Mouse (Mus musculus): ENCODE measurements around the gene Suds3.
A peak's percentile ranks its signal among the peaks of the same experiment; 100 is the strongest.

The Suds3 gene

DNA sequence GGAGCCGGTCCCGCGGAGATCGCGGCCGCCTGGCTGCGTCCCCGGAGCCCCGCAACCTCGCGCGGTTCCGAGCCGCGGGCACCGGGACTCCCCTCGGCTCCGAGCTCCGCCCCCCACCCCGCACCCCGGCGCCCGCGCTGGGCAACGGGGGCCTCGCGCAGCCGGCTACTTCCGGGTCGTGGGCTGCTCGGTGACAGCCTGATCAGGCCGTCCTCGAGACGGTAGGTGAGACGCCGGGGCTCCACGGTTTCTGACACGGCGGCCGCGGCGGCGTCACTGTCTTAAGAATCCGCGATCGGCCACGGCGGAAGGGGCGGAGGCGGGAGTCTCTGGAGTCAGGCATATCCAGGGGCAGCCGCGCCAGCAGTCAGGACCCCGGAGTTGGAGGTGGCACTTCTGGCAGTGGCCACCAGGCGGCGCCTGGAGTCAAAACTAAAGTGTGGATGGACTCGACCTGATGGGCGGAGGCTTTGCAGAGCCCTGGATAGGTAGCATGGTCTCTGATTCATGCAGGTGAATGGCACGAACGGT, at the start of gene Suds3:
TSS of gene Suds3 (minus strand) at position 278 of the 531 bp plus-strand sequence.
- DNase-seq (ENCODE audit: low spot score) = peak; percentile 77

DNA sequence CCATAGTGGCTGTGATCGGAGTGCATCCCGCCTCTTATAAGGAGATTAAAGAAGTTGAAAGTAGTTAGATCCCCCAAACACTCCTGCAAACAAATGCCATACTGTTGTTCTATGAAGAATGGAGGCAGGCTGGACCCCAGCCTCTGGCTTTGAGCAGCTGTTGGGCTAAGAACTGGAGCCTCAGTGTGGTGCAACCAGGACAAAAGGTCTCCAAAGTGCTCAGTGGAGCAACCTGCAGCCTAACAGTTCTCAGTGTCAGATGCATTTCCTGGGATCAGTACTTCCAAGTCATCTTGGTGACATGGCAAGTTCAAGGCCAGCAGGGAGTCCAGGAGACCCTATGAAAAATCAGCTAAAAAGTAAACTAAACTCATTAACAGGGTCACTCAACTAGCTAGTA, 49.0 kb upstream of the Suds3 start:
- no peak for DNase-seq (ENCODE audit: low spot score)

DNA sequence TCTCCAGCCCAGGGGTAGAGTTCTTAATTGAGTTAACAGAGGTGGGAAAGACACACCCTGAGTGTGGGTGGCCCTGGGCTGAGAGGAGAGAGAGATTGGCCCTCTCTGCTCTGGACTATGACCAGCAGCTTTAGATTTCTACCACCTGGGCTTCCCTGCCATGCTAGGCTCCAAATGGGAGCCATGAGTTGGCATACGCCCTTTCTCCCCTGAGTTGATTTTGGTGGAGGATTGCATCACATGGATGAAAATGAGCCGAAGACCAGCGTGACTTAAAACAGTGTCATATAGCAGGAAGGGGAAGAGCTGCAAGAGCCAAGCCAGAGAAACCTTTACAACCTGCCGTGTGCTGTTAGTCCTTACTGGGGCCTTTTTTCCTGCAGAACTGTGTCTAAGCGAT, 48.6 kb upstream of the Suds3 start:
- DNase-seq (ENCODE audit: low spot score) = no peak

DNA sequence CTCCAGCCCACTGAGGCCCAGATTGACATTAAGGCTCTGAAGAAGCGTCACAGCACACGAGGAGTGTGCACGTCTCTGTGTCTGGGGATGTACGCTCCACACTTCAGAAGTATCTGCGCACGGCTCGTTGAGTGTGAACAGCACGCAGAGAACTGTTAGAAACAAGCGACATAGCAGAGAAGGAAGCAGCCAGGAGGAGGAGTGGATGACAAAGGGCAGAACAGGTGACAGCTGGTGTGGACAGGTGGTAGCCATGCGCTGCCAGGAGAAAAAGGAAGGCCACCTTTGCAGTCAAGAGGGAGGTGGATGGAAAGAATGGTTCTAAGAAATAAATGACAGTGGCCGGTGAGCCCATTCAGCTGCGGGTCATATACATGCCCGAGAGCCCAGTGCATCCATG, 47.9 kb upstream of the Suds3 start:
- DNase-seq (ENCODE audit: low spot score) = no peak

DNA sequence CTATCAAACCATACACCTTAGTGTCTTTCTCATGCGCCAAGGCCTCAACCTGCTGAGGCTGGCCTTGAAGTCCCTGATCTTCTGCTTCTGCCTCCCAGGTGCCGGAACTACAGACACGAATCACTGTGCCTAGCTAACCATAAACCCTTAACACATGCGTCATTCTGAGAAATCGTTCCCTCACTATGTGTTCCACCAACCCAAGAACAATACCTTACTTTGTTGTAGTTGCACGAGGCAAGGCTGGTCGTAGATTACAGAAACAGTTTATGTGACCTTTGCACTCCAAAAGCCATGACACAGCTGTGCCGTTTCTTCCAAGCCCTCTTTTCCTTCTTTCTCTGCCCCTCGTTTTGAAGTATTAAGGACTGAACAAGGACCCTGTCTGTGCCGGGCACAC, 44.6 kb upstream of the Suds3 start:
- DNase-seq (ENCODE audit: low spot score) = peak; percentile 49

DNA sequence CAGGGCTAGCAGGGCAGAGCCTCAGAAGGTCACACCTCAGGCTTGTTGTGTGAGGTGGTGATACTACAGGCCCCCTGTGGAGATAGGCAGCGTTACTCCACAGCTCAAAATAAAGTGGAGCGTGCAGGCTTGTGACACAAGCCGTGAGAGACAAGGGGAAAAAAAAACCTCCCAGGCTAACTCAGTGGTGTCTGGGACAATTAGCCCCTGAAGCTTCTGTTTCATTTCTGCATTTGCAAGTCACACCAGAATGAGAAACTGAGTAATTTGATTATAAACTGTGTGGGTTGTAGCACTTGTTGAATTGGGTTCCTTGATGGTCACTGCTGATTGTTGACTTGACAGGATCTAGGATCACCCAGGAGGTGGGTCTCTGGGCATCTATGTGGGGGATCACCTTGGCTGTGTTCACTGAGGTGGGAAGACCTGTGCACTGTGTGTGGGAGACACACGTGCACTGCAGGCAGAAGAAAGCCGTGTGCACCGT, 43.9 kb upstream of the Suds3 start:
- no peak for DNase-seq (ENCODE audit: low spot score)

DNA sequence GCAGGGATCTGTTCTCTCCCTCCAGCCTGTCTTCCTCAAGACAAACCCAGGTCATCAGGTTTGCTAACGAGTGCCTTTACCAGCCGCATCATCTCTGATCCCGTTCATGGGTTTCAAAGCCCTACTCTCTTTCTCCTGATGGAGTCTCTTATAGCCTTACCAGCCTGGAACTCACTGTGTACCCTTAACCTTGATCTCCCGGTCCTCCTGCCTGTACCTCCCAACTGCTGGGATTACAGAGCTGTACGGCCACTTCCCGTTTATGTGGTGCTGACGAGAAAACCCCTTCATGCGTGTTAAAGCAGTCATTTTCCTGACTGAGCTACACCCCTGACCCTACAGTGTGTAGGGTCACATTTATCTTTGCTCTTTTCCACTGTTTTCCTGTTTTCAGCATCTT, 43.4 kb upstream of the Suds3 start:
- no peak for DNase-seq (ENCODE audit: low spot score)

DNA sequence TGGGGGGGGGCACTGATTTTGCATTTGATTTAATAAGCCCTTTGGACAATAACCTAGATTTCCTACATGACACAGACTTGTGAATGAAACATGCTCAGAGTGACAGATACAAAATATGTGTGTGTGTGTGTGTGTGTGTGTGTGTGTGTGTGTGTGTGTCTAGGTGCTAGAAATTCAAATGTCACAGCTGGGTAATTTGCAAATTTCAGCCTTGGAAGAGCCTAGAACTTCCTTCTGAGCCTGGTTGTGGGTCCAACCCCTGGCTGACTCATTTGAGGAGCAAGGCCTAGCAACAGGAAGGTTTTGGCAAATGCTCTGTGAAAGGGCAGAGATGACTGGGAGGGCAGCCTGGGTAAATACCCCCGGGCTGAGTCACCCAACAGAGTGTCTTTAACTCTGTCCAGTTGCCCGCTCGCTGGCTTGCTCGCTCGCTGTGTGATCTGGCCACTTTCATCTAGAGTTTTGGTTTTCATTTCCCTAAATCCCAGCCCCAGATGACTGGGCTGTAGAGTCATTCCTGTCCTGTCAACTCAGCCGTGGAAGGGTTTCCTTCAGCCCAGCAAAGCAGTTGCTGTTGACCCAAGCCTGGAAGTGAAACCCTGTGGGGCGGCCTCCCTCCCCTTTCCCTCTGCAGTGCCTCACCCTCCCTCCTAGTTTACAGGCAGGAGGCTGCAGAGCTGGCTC, 42.6 kb upstream of the Suds3 start:
- DNase-seq (ENCODE audit: low spot score) = no peak

DNA sequence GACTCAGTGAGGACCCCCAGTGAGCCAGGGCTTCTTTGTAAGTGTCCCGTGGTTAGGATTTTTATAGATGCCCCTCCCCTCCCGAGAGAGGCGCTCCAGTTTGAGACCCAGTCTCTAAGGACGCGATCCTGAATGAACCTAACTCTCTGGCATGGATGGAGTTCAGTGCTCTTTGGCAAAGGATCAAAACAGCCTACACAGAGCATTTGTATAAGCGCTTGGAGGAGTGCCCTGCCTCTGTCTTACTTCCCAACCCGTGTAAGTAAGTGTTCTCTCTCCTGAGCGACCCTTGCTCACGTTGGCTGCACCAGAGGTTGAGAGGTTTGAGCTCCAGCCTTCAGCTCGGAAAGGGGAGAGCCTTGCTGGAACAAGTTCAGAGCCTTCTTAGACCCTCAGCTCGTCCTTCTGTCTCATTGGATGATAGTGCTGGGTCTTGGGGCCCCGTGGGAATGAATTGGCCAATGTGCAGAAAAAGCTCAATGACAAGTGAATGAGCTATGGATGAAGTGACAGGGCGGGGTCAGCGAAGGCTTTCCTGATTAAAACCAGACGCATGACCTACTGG, 37.7 kb upstream of the Suds3 start:
- peak; percentile 69 for DNase-seq (ENCODE audit: low spot score)

DNA sequence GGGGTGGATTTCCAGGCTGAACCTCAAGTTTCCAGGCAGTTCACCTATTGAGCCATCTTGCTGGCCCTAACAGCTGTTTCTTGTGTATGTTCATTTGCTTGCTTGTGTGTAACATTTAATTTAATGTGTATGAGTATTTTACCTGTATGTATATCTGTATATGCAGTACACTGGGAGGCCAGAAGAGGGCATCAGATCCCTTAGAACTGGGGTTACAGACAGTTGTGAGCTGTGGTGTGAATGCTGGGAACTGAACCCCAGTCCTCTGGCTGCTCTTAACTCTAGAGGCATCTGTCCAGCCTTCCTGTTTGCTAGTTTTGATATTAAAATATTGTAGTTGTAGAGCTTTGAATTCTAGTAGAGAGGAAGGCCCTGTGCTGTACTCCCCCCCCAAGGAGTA, 37.0 kb upstream of the Suds3 start:
- no peak for DNase-seq (ENCODE audit: low spot score)

DNA sequence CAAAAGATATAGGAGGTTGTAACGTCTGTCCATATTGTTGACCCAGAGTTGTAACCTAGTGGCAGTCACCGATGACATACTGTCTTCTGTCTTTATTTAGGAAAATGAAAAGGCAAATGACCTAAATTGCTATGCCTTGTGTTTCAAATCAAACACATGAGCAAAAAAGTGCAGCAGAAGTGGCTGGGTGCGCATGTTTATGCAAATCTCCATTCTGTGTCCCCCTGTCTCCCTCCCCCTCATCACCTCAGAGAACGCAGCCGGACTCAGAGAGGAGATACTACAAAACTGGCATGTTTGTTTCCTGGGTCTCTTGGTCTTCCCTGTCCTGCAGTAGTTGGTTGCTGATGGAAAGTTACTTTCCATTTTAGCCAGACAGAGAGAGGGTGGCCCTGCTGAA, 34.2 kb upstream of the Suds3 start:
- no peak for DNase-seq (ENCODE audit: low spot score)

DNA sequence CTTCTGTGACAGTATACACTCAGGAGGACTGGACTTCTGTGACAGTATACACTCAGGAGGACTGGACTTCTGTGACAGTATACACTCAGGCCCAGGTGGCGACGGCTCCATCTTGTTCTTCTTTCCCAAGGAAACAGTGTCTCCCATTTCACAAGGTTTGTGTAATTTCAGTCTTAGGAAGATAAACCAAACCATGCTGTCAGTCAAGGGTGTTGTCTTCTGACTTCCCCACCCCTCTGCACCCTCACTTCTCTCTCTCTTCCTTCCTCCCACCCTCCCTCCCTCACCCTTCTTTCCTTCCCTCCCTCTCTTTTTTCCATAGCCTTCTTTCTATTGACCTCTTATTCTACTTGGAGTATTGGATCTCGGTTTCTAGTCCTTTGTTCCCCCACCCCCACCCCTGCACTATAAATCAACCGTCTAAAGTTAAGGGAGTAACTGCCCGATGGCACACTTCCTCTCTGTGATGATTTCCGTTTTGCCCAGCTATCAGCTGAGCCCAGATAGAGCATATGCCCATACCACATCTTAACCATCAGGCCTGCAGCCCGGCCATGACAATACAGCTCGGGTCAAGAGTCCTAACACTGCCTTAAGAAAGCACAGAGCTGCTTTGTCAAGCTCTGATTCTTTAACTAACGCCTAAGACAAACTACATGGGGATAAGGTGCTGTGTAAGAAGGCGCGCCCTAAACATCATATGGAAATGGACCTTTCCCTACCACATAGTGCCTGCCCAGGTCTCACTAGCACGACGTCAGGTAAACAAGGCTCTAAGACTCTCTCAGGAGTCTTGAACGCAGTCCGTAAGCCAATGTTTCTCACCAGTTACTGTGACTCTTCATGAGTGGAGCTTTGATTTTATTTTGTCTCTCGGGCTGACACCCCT, 33.4 kb upstream of the Suds3 start:
- DNase-seq (ENCODE audit: low spot score) = no peak

DNA sequence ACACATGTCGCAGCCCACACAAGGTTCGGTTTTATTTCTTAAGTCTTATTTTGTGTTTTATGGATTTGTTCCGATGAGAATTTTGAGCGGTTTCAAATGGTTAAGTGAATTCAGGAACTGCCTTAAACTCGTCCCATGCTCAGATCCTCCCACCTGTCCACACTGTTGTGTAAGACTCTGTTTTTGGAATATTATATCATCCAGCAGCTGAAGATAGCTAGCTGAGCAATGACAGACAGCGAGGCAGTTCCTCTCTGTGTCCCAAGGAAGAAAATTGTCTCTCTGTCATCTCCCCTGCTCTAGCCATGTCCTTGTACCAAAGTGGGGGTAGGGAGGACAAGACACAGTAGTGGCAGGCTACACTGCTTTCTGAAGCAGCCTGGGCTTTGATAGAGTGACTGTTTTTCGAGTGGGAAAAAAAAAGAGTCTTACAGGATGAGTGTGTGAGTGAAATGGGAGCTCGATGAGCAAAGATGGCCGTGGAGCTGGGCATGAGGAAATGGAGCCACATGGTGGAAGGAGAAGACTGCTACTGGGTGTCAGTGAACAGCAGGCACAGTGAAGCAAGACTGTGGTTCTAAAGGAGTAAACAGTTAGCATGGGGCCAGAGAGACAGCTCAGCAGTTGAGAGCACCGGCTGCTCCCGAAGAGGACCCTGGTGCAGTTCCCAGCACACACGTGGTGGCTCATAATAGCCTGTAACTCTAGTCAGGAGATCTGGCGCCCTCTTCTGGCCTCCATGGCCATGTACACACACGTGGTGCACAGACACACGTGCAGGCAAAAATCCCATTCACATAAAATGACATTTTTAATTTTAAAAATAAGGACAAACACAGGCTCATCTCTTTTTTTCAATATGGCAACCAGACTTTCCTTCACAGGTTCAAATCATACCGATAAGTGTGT, 31.5 kb upstream of the Suds3 start:
- no peak for DNase-seq (ENCODE audit: low spot score)

DNA sequence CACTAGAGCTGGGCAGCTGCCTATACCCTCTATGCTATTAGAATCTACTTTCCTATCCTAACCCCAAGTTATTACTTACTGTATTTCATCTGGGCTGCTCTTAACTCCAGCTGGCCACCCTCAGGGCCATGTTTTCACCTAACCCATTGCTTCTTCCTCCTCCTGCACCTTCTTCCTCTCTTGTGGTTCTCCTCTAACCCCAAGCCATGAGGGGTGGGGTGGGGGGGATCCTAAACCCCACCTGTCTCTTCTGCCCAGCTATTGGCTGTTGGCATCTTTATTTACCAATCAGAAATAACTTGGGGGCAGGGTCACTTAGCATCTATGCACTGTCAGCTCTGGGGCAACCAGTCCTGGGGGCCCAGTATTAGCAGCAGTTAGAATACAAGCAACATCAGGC, 30.3 kb upstream of the Suds3 start:
- no peak for DNase-seq (ENCODE audit: low spot score)

DNA sequence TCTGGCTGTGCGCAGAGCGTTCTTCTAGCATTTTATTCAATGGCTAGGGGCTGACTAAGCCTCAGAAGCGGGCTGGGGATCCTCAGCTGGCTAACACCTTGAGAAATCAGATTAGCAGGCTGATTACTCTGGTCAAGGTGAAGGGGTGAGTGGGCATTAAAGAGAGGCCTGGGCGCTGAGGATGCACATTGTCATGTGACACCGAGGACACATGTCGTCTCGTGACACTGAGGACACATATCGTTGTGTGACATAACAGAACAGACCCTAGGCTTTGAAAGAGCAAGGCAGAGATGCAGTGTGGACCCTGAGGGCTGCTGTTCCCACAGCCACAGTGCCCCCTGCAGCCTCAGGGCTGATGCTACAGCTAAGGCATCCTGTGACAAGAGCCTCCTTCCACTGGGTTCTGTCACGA, 27.8 kb upstream of the Suds3 start:
- peak; percentile 78 for DNase-seq (ENCODE audit: low spot score)

DNA sequence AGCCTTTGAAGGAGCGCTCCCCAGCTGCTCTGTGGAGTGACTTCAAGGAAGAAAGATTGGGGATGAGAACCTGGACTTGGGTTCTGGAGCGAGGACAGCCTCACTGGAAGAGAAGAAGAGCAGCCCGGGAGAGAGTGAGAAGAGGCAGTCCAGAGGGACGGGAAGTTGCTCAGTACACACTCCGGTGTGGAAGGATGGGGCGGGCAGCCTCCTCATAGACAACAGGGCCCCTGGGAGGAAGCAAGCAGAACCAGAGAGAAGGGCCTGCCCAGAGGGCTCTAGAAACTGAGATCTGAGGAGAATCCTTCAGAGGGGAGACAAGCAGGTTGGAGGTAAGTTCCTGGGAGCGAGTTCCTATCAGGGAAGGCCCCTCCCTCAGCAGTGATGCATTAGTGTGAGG, 24.5 kb upstream of the Suds3 start:
- no peak for DNase-seq (ENCODE audit: low spot score)

DNA sequence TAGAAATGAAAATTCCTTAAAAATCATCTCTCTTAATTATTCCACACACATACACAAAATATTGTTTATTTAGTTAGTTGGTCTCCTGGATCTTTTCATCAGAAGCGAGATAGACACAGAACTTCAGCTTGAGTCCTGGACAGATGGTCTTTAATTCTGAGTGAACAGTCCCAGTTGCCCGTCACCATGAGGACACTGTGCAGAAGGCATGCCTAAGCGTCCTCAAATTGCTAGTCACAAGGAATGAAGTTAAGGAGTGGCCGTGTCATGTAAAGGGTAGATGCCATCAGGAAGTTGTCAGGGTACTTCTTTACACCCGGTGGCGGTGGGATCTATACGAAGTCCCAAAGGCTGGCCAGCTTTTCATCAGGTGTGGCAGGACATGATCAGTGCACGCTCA, 23.9 kb upstream of the Suds3 start:
- no peak for DNase-seq (ENCODE audit: low spot score)

DNA sequence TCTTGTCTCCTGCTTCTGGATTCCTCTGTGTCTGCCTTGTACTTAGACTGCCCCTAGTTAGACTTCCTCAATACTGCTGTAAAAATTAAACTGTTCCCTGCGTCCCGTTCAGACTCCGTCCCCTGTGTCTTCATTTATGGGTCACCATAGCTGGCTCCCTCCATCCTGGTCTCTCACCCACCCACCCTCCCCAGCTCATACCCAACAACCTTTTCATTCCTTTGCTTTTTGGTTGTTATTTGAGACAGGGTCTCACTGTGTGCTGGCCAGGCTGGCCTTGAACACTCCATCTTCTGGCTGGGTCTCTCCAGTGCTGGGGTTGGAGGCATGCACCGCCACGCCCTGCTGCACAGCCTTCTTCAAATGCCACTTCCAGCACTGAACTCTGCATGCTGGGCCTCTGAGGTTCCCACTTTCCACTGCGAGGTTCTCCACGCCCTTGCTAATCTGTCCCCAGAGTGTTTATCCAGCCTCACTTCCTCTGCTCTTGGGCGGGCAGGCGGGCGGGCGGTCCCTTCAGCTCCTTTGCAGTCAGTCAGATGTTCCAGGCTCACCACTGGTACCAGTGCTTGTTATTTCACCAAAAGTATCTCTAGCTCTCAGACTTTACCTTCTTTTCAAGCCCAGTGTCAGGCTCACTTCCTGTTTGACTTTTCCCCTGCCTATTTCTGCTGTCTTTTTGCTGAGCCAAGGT, 22.5 kb upstream of the Suds3 start:
- DNase-seq (ENCODE audit: low spot score) = no peak

DNA sequence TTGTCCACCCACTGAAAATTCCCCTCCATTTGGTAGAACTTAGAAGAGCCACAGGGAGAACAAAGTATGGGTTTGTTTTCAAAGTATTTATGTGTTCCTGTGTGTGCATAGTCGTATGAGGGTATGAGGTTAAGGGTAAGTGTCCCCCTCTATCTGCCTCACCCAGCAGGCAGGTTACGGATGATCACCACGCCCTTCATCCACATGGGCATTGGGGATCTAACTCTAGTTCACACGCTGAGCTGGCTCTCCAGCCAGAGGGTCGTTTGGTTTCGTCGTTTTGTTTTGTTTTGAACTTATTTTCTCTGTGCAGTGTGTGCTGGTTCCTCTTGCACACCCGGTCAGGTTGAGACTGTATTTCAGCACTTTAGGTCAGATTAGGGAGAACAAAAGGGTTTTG, 21.7 kb upstream of the Suds3 start:
- DNase-seq (ENCODE audit: low spot score) = no peak

DNA sequence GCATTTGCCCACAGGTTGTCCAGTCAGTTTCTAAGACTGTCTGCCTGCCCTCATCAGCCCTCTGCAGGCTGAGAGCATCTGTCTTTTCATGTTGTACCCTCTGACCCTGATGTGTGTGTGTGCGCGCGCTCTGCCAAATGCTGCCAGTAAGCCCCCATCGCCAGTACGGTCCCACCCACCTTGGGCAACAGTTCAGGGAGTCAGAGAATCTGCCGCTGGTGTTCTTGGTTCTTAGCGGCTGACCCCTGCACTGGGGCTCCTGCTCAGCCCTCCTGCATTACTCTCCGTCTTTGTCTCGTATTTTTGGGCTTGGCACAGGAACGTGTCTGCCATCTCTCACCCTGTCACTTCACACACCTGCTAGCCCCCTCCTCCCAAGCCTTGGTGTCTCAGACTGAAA, 21.1 kb upstream of the Suds3 start:
- DNase-seq (ENCODE audit: low spot score) = peak; percentile 23

DNA sequence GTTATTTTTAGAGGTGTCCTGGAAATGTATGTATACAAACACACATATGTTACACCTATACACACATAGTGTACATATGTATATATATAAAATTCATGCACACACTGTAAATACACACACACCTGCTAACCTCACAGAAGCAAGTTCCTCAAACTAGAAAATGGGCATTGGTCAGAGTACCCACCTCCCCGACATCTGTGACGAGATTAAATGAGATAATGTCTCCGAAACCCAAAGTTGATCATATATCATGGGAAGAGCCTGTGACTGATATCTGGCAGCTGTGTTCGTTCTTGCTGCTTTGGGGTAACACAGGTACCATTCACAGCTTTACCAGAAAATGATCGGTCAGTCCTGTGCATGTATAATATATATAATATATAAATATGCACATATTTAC, 20.7 kb upstream of the Suds3 start:
- no peak for DNase-seq (ENCODE audit: low spot score)
